21 mouse cellular contexts compared by ENCODE assay signal in genomic region chr7:43333899-43334298, GRCm38 (mm10). TPM values are rescaled to one million over a fixed set of nuclear protein-coding genes. Genes with fewer than 3 reads are reported as not detected.
DNase-seq lines count a peak whose midpoint lies in the region; ATAC-seq and TF ChIP-seq lines count a peak whose summit lies in the region.
"Had no signal": no experiment of that assay in that cellular context is flagged by ENCODE, and none has a peak within 500 bp of the region (broad histone marks: within the 10 kb centered on the region; RNA-seq: fewer than 3 reads in every experiment).

No protein-coding gene starts in this region.

- H3K9ac ChIP-seq in midbrain, postnatal 0 days (replicated peaks; ENCODE audit: low read length, poor library complexity, severe bottlenecking): no peak overlapping the region
- no peak overlapping the region for H3K9ac ChIP-seq in midbrain, embryonic 16.5 days (ENCODE audit: low read depth, low read length)
- H3K9ac ChIP-seq: heart, embryonic 12.5 days; intestine, embryonic 15.5 days; liver, embryonic 13.5 days; lung, embryonic 14.5 days; midbrain, embryonic 12.5 days; neural tube, embryonic 12.5 days had no signal

- H3K4me3 ChIP-seq in gastrocnemius, adult 2 months: no peak overlapping the region
- no peak overlapping the region for H3K4me3 ChIP-seq in midbrain, postnatal 0 days (ENCODE audit: low read depth, low read length)
- no peak overlapping the region for H3K4me3 ChIP-seq in midbrain, embryonic 16.5 days (ENCODE audit: low read depth, low read length)
- H3K4me3 ChIP-seq: heart, embryonic 12.5 days; hindbrain, embryonic 10.5 days; intestine, embryonic 15.5 days; liver, embryonic 13.5 days; midbrain, embryonic 12.5 days; neural tube, embryonic 12.5 days had no signal

- H3K27ac ChIP-seq in gastrocnemius, adult 2 months: peak overlapping the region; percentile 50
- no peak overlapping the region for H3K27ac ChIP-seq in midbrain, postnatal 0 days (ENCODE audit: low read depth, low read length)
- no peak overlapping the region for H3K27ac ChIP-seq in midbrain, embryonic 16.5 days (ENCODE audit: low read length)
- H3K27ac ChIP-seq: hindbrain, embryonic 10.5 days; intestine, embryonic 15.5 days; liver, embryonic 13.5 days; midbrain, embryonic 12.5 days; neural tube, embryonic 12.5 days had no signal

- no peaks in the 10 kb centered on the region for H3K4me1 ChIP-seq in midbrain, postnatal 0 days (ENCODE audit: insufficient read depth, low read length)
- no peaks in the 10 kb centered on the region for H3K4me1 ChIP-seq in midbrain, embryonic 16.5 days (ENCODE audit: control insufficient read depth, insufficient read depth, low read length)
- H3K4me1 ChIP-seq: heart, embryonic 12.5 days; hindbrain, embryonic 10.5 days; intestine, embryonic 15.5 days; liver, embryonic 13.5 days; midbrain, embryonic 12.5 days; neural tube, embryonic 12.5 days had no signal

- no peaks in the 10 kb centered on the region for H3K9me3 ChIP-seq in midbrain, postnatal 0 days (ENCODE audit: low read length)
- H3K9me3 ChIP-seq in midbrain, embryonic 16.5 days (replicated peaks; ENCODE audit: control insufficient read depth, low read length, poor library complexity, severe bottlenecking): no peaks in the 10 kb centered on the region
- H3K9me3 ChIP-seq: heart, embryonic 12.5 days; hindbrain, embryonic 10.5 days; intestine, embryonic 15.5 days; liver, embryonic 13.5 days; midbrain, embryonic 12.5 days; neural tube, embryonic 12.5 days had no signal

- intact Hi-C loops in gastrocnemius, adult 2 months (cut with DNase I): loop anchor here (1.0 to 5.0 kb wide), 3 partner anchors 21 to 108 kb away; partner anchors contain the start of genes Cldnd2, Etfb, Gm45233 and Zfp715
- intact Hi-C loops in gastrocnemius, postnatal 14 days (cut with DNase I; ENCODE audit: low total_unique reads): loop anchor here (2.0 kb wide), 1 partner anchor 49 kb away; no protein-coding TSS in a partner anchor

- H3K36me3 ChIP-seq in midbrain, postnatal 0 days (ENCODE audit: insufficient read depth, low read length): no peaks in the 10 kb centered on the region
- no peaks in the 10 kb centered on the region for H3K36me3 ChIP-seq in midbrain, embryonic 16.5 days (ENCODE audit: control insufficient read depth, insufficient read depth, low read length)
- H3K36me3 ChIP-seq: heart, embryonic 12.5 days; hindbrain, embryonic 10.5 days; intestine, embryonic 15.5 days; liver, embryonic 13.5 days; midbrain, embryonic 12.5 days; neural tube, embryonic 12.5 days had no signal

- peak; percentile 63 for DNase-seq in gastrocnemius, adult 2 months
- no peak for DNase-seq in gastrocnemius, postnatal 10 days
- peak; percentile 65 for DNase-seq in midbrain, postnatal 0 days (ENCODE audit: low spot score)
- DNase-seq in gastrocnemius, postnatal 14 days: peak; percentile 22
- no peak for DNase-seq in yolk sac, embryonic 10.5 days (ENCODE audit: low spot score)
- DNase-seq in adrenal gland, adult (ENCODE audit: inconsistent age in 2 of 2, low spot score in 1 of 2): no peak
- DNase-seq: liver, embryonic 13.5 days; lung, embryonic 14.5 days; retina, postnatal 1 day; right cerebral cortex, postnatal 25 days had no signal

- whole genome bisulfite sequencing in midbrain, postnatal 0 days: 66% methylated on average over 2 of the region's 2 CpGs
- 61% methylated on average over 2 of the region's 2 CpGs for WGBS in midbrain, embryonic 16.5 days

- H3K27me3 ChIP-seq in midbrain, postnatal 0 days (ENCODE audit: insufficient read depth, low read length): no peaks in the 10 kb centered on the region
- H3K27me3 ChIP-seq in midbrain, embryonic 16.5 days (ENCODE audit: control insufficient read depth, insufficient read depth, low read depth, low read length): no peaks in the 10 kb centered on the region
- H3K27me3 ChIP-seq: CH12.LX; heart, embryonic 12.5 days; intestine, embryonic 15.5 days; liver, embryonic 13.5 days; midbrain, embryonic 12.5 days; neural tube, embryonic 12.5 days had no signal

- ATAC-seq in midbrain, postnatal 0 days (ENCODE audit: low FRiP score): no peak
- ATAC-seq in midbrain, embryonic 16.5 days: no peak
- ATAC-seq: forebrain, embryonic 16.5 days; intestine, embryonic 15.5 days had no signal

- no peak overlapping the region for H3K4me2 ChIP-seq in midbrain, postnatal 0 days (ENCODE audit: low read depth, low read length, poor library complexity, severe bottlenecking)
- no peak overlapping the region for H3K4me2 ChIP-seq in midbrain, embryonic 16.5 days (ENCODE audit: low read length)
- H3K4me2 ChIP-seq: heart, embryonic 12.5 days; intestine, embryonic 15.5 days; liver, embryonic 13.5 days; lung, embryonic 14.5 days; midbrain, embryonic 12.5 days; neural tube, embryonic 12.5 days had no signal

- no peak for TF ChIP-seq CTCF in gastrocnemius, adult 2 months (IDR thresholded peaks at IDR 0.05)
- no peak for TF ChIP-seq CTCF in midbrain, postnatal 0 days (IDR thresholded peaks at IDR 0.05)

RNA-seq across cellular contexts. Expression of gene Siglecf, which starts 17.2 kb away (rescaled TPM):
- not detected for total RNA-seq in gastrocnemius, adult 2 months (2021)
- not detected for total RNA-seq in gastrocnemius, postnatal 10 days (2021)
- total RNA-seq in midbrain, postnatal 0 days (2014; rRNA removed): 0.09 and 0.22 TPM in 2 replicates
- polyA plus RNA-seq in midbrain, postnatal 0 days (2015; fragmentation: Nextera tagmentation; extraction: Ambion mirVana): 0.11 and 0.26 TPM in 2 replicates
- 0.18 and 0.22 TPM in 2 replicates for polyA plus RNA-seq in midbrain, embryonic 16.5 days (2015; fragmentation: Nextera tagmentation; extraction: Ambion mirVana)
- total RNA-seq in gastrocnemius, postnatal 14 days (2021): not detected
- total RNA-seq: adrenal gland, postnatal 25 days; heart, adult 18-20 months; heart, postnatal 10 days had no signal

RNA-seq across cellular contexts. Expression of gene Zfp715, which starts 20.8 kb away (rescaled TPM):
- total RNA-seq in gastrocnemius, adult 2 months (2021): 1 to 10 TPM; 6.6 to 8.3 TPM
- total RNA-seq in gastrocnemius, postnatal 10 days (2021): 10 to 100 TPM; 15.6 to 17.0 TPM
- 25.8 and 33.1 TPM in 2 replicates for total RNA-seq in midbrain, postnatal 0 days (2014; rRNA removed)
- polyA plus RNA-seq in midbrain, postnatal 0 days (2015; fragmentation: Nextera tagmentation; extraction: Ambion mirVana): 16.5 and 17.1 TPM in 2 replicates
- polyA plus RNA-seq in midbrain, embryonic 16.5 days (2015; fragmentation: Nextera tagmentation; extraction: Ambion mirVana): 24.6 and 26.0 TPM in 2 replicates
- total RNA-seq in gastrocnemius, postnatal 14 days (2021): 1 to 10 TPM; 9.4 to 9.7 TPM

Comparison
In these comparisons a context has a peak if more than half of its experiments do, and no peak if none do; other contexts are left out.
1. DNase-seq: peak in gastrocnemius, adult 2 months (single experiment), midbrain, postnatal 0 days (single experiment) and gastrocnemius, postnatal 14 days (single experiment); none in gastrocnemius, postnatal 10 days (single experiment), yolk sac, embryonic 10.5 days (single experiment) and adrenal gland, adult (0 of 2).